In the genomic region with DNA sequence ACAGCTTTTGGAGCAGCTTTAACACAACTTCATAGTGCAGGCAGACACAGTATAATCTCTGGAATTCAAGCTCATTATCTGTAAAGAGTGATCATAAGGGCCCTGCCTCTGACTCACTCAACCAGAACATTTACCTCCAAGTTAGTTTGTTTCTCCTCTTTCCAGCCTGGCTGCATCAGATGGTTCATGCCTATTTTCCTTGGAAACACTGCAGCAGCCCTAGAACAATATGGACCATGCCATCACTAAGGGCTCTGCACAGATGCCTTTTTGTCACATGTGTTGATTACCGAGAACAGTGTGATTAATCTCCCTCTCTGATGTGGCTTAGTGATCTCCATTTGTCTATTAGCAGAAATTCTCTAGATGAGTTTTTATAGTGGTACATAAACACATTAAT, we compare ENCODE assay signal across 18 mouse cellular contexts.
"Had no signal": no experiment of that assay in that cellular context is flagged by ENCODE, and none has a peak within 500 bp of the region (broad histone marks: within the 10 kb centered on the region; RNA-seq: fewer than 3 reads in every experiment).

No protein-coding gene starts in this region.

- H3K27ac ChIP-seq: midbrain, embryonic 10.5 days; midbrain, embryonic 12.5 days; neural tube, embryonic 12.5 days had no signal

- H3K4me1 ChIP-seq: midbrain, embryonic 10.5 days; midbrain, embryonic 12.5 days; neural tube, embryonic 12.5 days had no signal

- H3K9me3 ChIP-seq: midbrain, embryonic 10.5 days; midbrain, embryonic 12.5 days; neural tube, embryonic 12.5 days had no signal

- H3K4me2 ChIP-seq: lung, embryonic 14.5 days; midbrain, embryonic 12.5 days; neural tube, embryonic 12.5 days had no signal

- H3K9ac ChIP-seq: lung, embryonic 14.5 days; midbrain, embryonic 12.5 days; neural tube, embryonic 12.5 days had no signal

- ATAC-seq: midbrain, embryonic 16.5 days had no signal

- DNase-seq: lung, adult 18-20 months; lung, embryonic 14.5 days; lung, postnatal 10 days; lung, postnatal 4 days; midbrain, embryonic 14.5 days; retina, postnatal 1 day; right cerebral cortex, adult 18-20 months; right cerebral cortex, postnatal 25 days; right cerebral cortex, postnatal 4 days; spleen, adult 18-20 months; thymus, adult 18-20 months; thymus, postnatal 14 days; thymus, postnatal 36 days had no signal

- H3K36me3 ChIP-seq: midbrain, embryonic 10.5 days; midbrain, embryonic 12.5 days; neural tube, embryonic 12.5 days had no signal

- H3K27me3 ChIP-seq: midbrain, embryonic 12.5 days; neural tube, embryonic 12.5 days had no signal

- H3K4me3 ChIP-seq: midbrain, embryonic 10.5 days; midbrain, embryonic 12.5 days; myocyte; neural tube, embryonic 12.5 days had no signal
